Mouse (Mus musculus): ENCODE results near the gene Htr2a.
A peak's percentile ranks its signal among the peaks of the same experiment; 100 is the strongest.

DNA sequence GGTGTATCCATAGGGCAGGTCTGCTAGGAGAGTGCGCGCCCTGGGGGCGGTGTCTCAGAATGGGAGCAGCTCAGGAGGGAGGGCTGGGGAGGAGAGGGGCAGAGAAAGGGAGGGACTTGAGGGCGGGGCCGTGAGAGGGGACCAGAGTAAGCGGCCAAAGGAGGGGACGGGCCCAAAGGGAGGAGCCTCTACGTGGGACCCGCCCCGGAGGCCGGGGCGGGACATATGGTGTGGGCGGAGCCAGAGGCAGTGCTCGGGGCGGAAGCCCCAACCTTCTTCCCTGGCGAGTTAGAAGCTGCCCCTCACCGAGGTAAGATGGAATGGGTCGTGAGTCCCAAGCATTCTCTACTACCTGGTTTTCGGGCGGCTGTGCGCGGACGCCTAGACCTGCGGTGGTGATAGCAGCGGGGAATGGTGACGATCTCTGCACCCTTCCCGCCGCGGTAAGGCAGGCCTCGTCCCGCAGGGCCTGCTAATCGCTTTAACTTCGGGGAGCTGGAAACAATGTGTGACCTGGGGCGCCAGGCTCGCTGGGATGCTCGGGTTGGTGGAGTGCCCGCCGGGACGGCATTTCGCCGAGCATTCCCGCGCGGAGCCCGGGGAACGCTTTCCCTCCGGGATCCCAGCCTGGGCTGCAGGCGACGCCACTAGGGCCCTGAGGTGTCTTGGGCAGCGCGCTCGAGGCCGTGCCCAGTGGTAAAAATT is 91.6 kb downstream of the Htr2a start, which contains the start of gene Esd:
- TF ChIP-seq POLR2A (IDR thresholded peaks at IDR 0.05; ENCODE audit: extremely low read depth, insufficient read depth, low read length): peak; percentile 70
- TF ChIP-seq CTCF (IDR thresholded peaks at IDR 0.05; ENCODE audit: extremely low read depth, insufficient read depth, low read length): no peak
